Mouse (Mus musculus) liver, postnatal 0 days (tissue): ENCODE results near the gene Ubl3. TPM values are rescaled to one million over a fixed set of nuclear protein-coding genes. Genes with fewer than 3 reads are reported as not detected.

Source experiments
- ATAC-seq: fragments of 200-750 bp; cut with Nextera tagmentation; 2 replicates; pipeline ENCODE4 v1.8.0; 2017; ENCODE audit warnings: mild to moderate bottlenecking, moderate library complexity
- DNase-seq: peaks from one replicate; pipeline ENCODE4 v3.0.0-alpha.2; 2016
- H3K27ac ChIP-seq: fragments of 300-500 bp; sonication (generic); 2 replicates; pipeline ENCODE4 v1.5.1; 2014; ENCODE audit warnings: antibody characterized with exemption, moderate library complexity, mild to moderate bottlenecking, low read depth
- H3K27me3 ChIP-seq: fragments of 300-500 bp; sonication (generic); 2 replicates; pipeline ENCODE4 v1.6.1; 2014; ENCODE audit warnings: low read length, control low read depth, mixed read lengths; ENCODE audit not compliant: insufficient read depth
- H3K36me3 ChIP-seq: fragments of 300-500 bp; sonication (generic); replicated peaks from 2 replicates; pipeline ENCODE4 v1.6.1; 2014; ENCODE audit warnings: mild to moderate bottlenecking, control low read depth, low read length, moderate library complexity, mixed read lengths; ENCODE audit not compliant: insufficient read depth
- H3K4me1 ChIP-seq: fragments of 300-500 bp; sonication (generic); 2 replicates; pipeline ENCODE4 v1.6.1; 2014; ENCODE audit warnings: antibody characterized with exemption, mild to moderate bottlenecking, control low read depth; ENCODE audit not compliant: insufficient read depth
- H3K4me2 ChIP-seq: fragments of 300-500 bp; sonication (generic); 2 replicates; pipeline ENCODE4 v1.6.1; 2014; ENCODE audit warnings: low read depth, mild to moderate bottlenecking, low read length, moderate library complexity, mixed read lengths
- H3K4me3 ChIP-seq: fragments of 300-500 bp; sonication (generic); 2 replicates; pipeline ENCODE4 v1.5.1; 2014; ENCODE audit warnings: low read depth, low read length
- H3K9ac ChIP-seq: fragments of 300-500 bp; sonication (generic); replicated peaks from 2 replicates; pipeline ENCODE4 v1.6.1; 2014; ENCODE audit warnings: mild to moderate bottlenecking, moderate library complexity
- H3K9me3 ChIP-seq: fragments of 300-500 bp; sonication (generic); 2 replicates; pipeline ENCODE4 v1.6.1; 2016; ENCODE audit warnings: mild to moderate bottlenecking, control low read depth, low read length, mixed read lengths
- CTCF ChIP-seq: sonication (generic); IDR thresholded peaks from 2 replicates; pipeline ENCODE4 v1.5.1; 2016; ENCODE audit warnings: antibody characterized with exemption, low read depth
- EP300 ChIP-seq: IDR thresholded peaks from 2 replicates; pipeline ENCODE4 v1.6.1; 2016; ENCODE audit warnings: antibody characterized with exemption, low read depth, mild to moderate bottlenecking
- WGBS: fragments of 180-500 bp; shearing (Covaris S2); extraction: QIAGEN DNeasy Blood & Tissue Kit; methylation state at CpG from one replicate; pipeline ENCODE4 v1.1.7; 2014; ENCODE audit not compliant: insufficient replicate concordance; 5-methylcytosine and 5-hydroxymethylcytosine counted together
- polyA plus RNA-seq: library from polyadenylated mRNA; unstranded; fragments of >200 nt; fragmentation: Nextera tagmentation; extraction: Ambion mirVana; gene quantifications from 2 replicates; pipeline ENCODE4 v1.2.1, GENCODE M21; 2015

Gene Ubl3
- polyA plus RNA-seq, 1 experiment from 2014 or later = 39.4 TPM

DNA sequence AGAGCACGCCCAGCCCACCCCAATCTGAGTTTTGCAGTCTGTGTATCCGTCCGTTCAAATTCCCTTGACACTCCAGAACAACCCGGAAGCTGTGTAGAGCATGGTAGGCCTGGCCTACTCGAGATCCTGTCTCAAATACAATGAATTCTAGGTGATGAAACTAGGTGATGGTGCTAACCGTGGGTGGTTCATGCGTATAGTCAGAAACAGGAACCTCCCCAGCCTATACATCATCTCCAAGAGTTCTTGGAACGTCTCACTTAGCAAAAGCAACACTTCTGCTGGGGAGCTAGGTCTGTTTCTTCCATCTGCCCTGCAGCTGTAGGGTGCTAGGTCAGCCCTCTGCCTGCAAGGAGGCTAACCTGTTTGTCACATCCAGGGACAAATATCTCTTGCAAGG is 52.1 kb downstream of the Ubl3 start:
- 65% methylated on average over 8 of the region's 8 CpGs for WGBS

DNA sequence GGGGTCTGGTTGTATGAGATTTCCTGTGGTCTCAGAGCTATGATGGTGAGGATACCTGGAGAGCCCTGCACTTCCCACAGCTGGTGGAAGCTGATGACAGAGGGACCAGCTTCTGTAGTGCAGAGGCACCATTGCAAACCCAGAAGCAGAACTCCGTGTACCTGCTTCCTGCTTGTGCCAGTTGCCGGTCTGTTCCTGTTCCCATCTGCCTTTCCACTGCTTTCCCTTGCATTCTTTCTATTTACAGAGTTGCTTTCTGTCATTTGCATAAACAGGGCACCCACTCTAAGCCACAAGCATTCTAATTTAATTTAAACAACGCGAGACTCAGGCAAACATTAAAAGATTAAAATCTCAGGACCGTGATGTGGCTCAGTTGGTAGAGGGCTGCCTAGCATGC is 53.0 kb downstream of the Ubl3 start:
- Histone ChIP-seq H3K36me3 (peaks cover under 1% of the 10 kb centered on the region; the same call in 1 of the 2 replicates), H3K27ac (no peak overlapping the region), H3K4me1 (peaks cover 3% of the 10 kb centered on the region), H3K9me3 (no peaks in the 10 kb centered on the region), H3K4me2 (no peak overlapping the region), H3K9ac (no peak overlapping the region), H3K27me3 (no peaks in the 10 kb centered on the region), H3K4me3 (no peak overlapping the region)
- DNase-seq = no peak
- 50% methylated on average over 5 of the region's 5 CpGs for WGBS
- ATAC-seq = no peak
- TF ChIP-seq EP300 (no peak), CTCF (no peak)

More for the DNA sequence above, 52.1 kb downstream of the Ubl3 start:
- H3K27ac ChIP-seq = no peak overlapping the region
- no peak for DNase-seq
- H3K4me3 ChIP-seq = no peak overlapping the region
- ATAC-seq = no peak
- peaks cover 7% of the 10 kb centered on the region for H3K36me3 ChIP-seq
- no peaks in the 10 kb centered on the region for H3K27me3 ChIP-seq
- H3K4me2 ChIP-seq = no peak overlapping the region
- H3K9ac ChIP-seq = no peak overlapping the region
- TF ChIP-seq CTCF = no peak
- TF ChIP-seq EP300 = no peak
- peaks cover under 1% of the 10 kb centered on the region; the same call in 1 of the 2 replicates for H3K4me1 ChIP-seq
- no peaks in the 10 kb centered on the region for H3K9me3 ChIP-seq

DNA sequence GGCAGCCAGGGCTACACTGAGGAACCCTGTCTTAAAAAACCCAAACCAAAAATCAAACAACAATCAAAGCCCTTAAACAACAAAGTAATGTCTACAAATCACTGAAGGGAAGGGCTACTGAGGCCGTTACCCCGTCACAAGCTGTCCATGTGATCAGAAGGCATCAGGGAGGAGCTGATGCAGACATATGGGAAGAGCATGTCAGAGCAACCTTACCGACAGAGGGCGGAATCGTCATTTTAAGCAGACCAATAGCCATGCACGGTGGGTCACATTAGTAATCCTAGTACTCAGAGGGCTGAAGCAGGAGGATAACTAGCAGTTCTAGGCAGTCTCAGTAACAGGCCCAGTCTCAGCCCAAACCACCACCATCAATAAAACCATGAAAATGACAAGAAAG is 56.6 kb downstream of the Ubl3 start:
- H3K4me3 ChIP-seq = no peak overlapping the region
- H3K36me3 ChIP-seq = no peaks in the 10 kb centered on the region
- ATAC-seq (no peak), DNase-seq (no peak)
- H3K27ac ChIP-seq = no peak overlapping the region
- H3K4me2 ChIP-seq = no peak overlapping the region
- H3K9me3 ChIP-seq = no peaks in the 10 kb centered on the region
- no peak for TF ChIP-seq EP300
- WGBS = 73% methylated on average over 6 of the region's 6 CpGs
- no peak overlapping the region for H3K9ac ChIP-seq
- peaks cover 3% of the 10 kb centered on the region for H3K4me1 ChIP-seq
- H3K27me3 ChIP-seq = no peaks in the 10 kb centered on the region

DNA sequence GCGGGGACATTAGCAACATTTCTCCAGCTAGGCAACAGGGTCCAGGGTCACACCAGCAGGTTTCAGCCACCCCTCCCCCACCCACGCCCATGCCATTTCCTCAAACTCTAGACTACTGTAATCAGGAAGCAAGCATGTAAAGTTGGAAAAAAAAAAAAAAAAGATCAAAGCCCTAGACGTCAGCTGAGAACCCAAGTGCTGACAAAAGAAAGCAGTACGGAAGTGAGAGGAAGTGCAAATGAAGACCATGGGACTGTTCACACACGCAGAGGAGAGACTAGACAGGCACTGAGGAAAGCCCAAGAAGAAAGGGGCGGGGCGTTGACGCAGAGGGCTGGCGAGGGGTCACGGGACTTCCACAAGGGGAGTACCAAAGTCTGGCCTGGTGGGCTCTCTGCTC is 57.4 kb downstream of the Ubl3 start:
- DNase-seq = peak; percentile 60
- no peak overlapping the region for H3K27ac ChIP-seq
- no peak overlapping the region for H3K4me3 ChIP-seq
- ATAC-seq = peak; percentile 75
- no peak for TF ChIP-seq EP300
- TF ChIP-seq CTCF = no peak
- H3K36me3 ChIP-seq = no peaks in the 10 kb centered on the region
- H3K9me3 ChIP-seq = no peaks in the 10 kb centered on the region
- H3K4me1 ChIP-seq = peaks cover 3% of the 10 kb centered on the region
- peak overlapping the region; percentile 55 for H3K4me2 ChIP-seq
- no peak overlapping the region for H3K9ac ChIP-seq
- no peaks in the 10 kb centered on the region for H3K27me3 ChIP-seq
- WGBS = 13% methylated on average over 10 of the region's 10 CpGs

DNA sequence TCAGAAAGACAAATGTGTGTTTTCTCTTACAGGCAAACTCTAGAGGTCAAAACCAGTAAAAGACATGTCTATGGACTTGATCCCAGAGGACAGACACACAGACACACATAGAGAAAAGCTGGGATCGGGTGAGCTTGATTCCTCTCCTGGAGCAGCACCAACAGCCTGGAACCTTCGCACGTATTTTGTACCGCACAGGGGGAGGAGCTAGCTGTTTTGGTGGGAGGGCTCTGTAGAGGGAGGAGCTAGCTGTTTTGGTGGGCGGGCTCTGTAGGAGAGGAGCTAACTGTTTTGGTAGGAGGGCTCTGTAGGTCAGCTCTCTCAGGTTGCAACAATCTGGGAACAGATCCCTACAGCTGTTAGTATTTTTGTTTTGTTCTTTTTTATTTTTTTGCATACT is 58.3 kb downstream of the Ubl3 start:
- 0 out of 2 replicates have a peak overlapping the region, but pooled peaks have one; percentile 22 for H3K27ac ChIP-seq
- H3K9ac ChIP-seq = no peak overlapping the region
- no peak overlapping the region for H3K4me3 ChIP-seq
- peaks cover 3% of the 10 kb centered on the region for H3K4me1 ChIP-seq
- TF ChIP-seq EP300 = no peak
- no peak for TF ChIP-seq CTCF
- H3K27me3 ChIP-seq = no peaks in the 10 kb centered on the region
- ATAC-seq (no peak), DNase-seq (no peak)
- WGBS = 80% methylated on average over 5 of the region's 5 CpGs
- no peak overlapping the region for H3K4me2 ChIP-seq
- H3K9me3 ChIP-seq = no peaks in the 10 kb centered on the region
- no peaks in the 10 kb centered on the region for H3K36me3 ChIP-seq

DNA sequence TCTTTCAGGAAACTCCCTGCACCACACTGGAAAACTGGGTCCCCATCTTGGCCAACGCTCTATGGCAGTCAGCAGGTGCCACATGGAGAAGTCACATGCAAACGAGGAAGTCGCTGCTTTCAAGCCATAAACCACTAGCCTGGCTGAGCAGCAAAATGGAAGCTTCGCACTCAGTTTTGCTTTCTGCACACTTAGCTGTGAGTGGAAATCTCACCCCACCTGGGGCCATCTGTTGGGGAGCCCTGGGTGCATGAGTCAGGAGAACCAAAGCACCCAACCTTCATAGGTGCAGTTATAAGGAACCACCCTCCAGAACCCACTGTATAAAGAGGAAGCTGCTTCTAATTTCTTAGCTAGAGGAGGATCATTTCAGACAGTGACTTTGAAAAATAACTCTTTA is 59.6 kb downstream of the Ubl3 start:
- Histone ChIP-seq H3K27ac (no peak overlapping the region), H3K27me3 (no peaks in the 10 kb centered on the region), H3K4me2 (no peak overlapping the region), H3K9me3 (no peaks in the 10 kb centered on the region), H3K36me3 (no peaks in the 10 kb centered on the region), H3K9ac (no peak overlapping the region), H3K4me3 (no peak overlapping the region), H3K4me1 (peaks cover 3% of the 10 kb centered on the region)
- TF ChIP-seq CTCF (no peak), EP300 (no peak)
- DNase-seq (no peak), ATAC-seq (no peak)
- WGBS = 45% methylated on average over 4 of the region's 4 CpGs

DNA sequence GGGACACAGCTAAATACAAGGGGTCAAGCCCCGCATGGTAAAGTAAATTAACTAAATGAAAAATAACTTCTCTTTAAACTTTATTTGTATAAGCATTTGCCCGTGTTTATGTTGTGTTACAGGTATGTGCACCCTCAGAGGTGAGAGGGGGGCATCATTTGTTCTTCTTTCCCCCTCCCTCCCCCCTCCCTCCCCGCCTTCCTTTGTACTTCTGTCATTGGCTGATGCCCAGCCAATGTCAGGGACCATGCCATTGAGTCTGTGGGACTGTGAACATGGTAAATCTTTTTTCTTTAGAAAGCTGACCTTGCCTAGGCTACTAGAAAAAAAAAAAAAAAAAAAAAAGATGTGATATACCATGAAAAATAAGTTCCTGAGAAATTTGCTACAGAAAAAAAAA is 62.2 kb downstream of the Ubl3 start:
- Histone ChIP-seq H3K4me1 (peaks cover 1% of the 10 kb centered on the region), H3K27me3 (no peaks in the 10 kb centered on the region), H3K9me3 (no peaks in the 10 kb centered on the region), H3K36me3 (no peaks in the 10 kb centered on the region), H3K4me2 (no peak overlapping the region), H3K4me3 (no peak overlapping the region), H3K9ac (no peak overlapping the region), H3K27ac (no peak overlapping the region)
- DNase-seq (no peak), ATAC-seq (no peak)
- 62% methylated on average over 3 of the region's 3 CpGs for WGBS
- TF ChIP-seq EP300 (no peak), CTCF (no peak)
